Mouse (Mus musculus): ENCODE measurements around the gene Snai3. TPM values are rescaled to one million over a fixed set of nuclear protein-coding genes. Genes with fewer than 3 reads are reported as not detected.

Gene Snai3
- total RNA-seq, 2 experiments from 2014 or later: not detected

- DNase-seq (ENCODE audit: low spot score in 2 of 2): no peak
- intact Hi-C loops (cut with DNase I): no loop called here
These were observed 27.1 kb downstream of the Snai3 start for GRCm38 (mm10) chr8:122433269-122433905.

GRCm38 (mm10) chr8:122432443-122433268, 27.9 kb downstream of the Snai3 start, which contains the start of gene Cyba:
Cyba (minus strand) TSS chr8:122432930.
- intact Hi-C loops (cut with DNase I): no loop called here
- peak in 1 of 2 experiments; percentile 16 for DNase-seq (ENCODE audit: low spot score in 2 of 2)

GRCm38 (mm10) chr8:122431694-122432442, 28.7 kb downstream of the Snai3 start:
- intact Hi-C loops (cut with DNase I): no loop called here
- DNase-seq (ENCODE audit: low spot score in 2 of 2): no peak

- intact Hi-C loops (cut with DNase I): no loop called here
- no peak for DNase-seq (ENCODE audit: low spot score in 2 of 2)
These were observed 29.9 kb downstream of the Snai3 start for GRCm38 (mm10) chr8:122430646-122431045.

- DNase-seq (ENCODE audit: low spot score in 2 of 2): no peak
- intact Hi-C loops (cut with DNase I): no loop called here
These were observed 30.4 kb downstream of the Snai3 start for GRCm38 (mm10) chr8:122430058-122430636.

GRCm38 (mm10) chr8:122428163-122428562, 32.4 kb downstream of the Snai3 start:
- no peak for DNase-seq (ENCODE audit: low spot score in 2 of 2)
- intact Hi-C loops (cut with DNase I): no loop called here

- no peak for DNase-seq (ENCODE audit: low spot score in 2 of 2)
- intact Hi-C loops (cut with DNase I): no loop called here
These were observed 32.9 kb downstream of the Snai3 start for GRCm38 (mm10) chr8:122427607-122428006.

- no peak for DNase-seq (ENCODE audit: low spot score in 2 of 2)
- intact Hi-C loops (cut with DNase I): no loop called here
These were observed 34.4 kb downstream of the Snai3 start for GRCm38 (mm10) chr8:122426145-122426544.

- intact Hi-C loops (cut with DNase I): no loop called here
These were observed 36.9 kb downstream of the Snai3 start for GRCm38 (mm10) chr8:122423659-122424058.

GRCm38 (mm10) chr8:122423217-122423616, 37.3 kb downstream of the Snai3 start:
- no peak for DNase-seq (ENCODE audit: low spot score in 2 of 2)
- intact Hi-C loops (cut with DNase I): no loop called here

More at GRCm38 (mm10) chr8:122423659-122424058, 36.9 kb downstream of the Snai3 start:
- DNase-seq (ENCODE audit: low spot score in 2 of 2): no peak

GRCm38 (mm10) chr8:122421376-122422070, 39.0 kb downstream of the Snai3 start, which contains the start of gene Il17c:
Il17c (plus strand) TSS chr8:122422020.
- intact Hi-C loops (cut with DNase I): no loop called here
- DNase-seq (ENCODE audit: low spot score in 2 of 2): no peak

GRCm38 (mm10) chr8:122419881-122420555, 40.5 kb downstream of the Snai3 start:
- DNase-seq (ENCODE audit: low spot score in 2 of 2): peak; percentile 37 to 85
- intact Hi-C loops (cut with DNase I): no loop called here

GRCm38 (mm10) chr8:122415554-122415953, 45.0 kb downstream of the Snai3 start:
- no peak for DNase-seq (ENCODE audit: low spot score in 2 of 2)
- intact Hi-C loops (cut with DNase I): no loop called here

GRCm38 (mm10) chr8:122414311-122414710, 46.2 kb downstream of the Snai3 start:
- no peak for DNase-seq (ENCODE audit: low spot score in 2 of 2)
- intact Hi-C loops (cut with DNase I): no loop called here

GRCm38 (mm10) chr8:122407678-122408077, 52.9 kb downstream of the Snai3 start:
- no peak for DNase-seq (ENCODE audit: low spot score in 2 of 2)
- intact Hi-C loops (cut with DNase I): no loop called here

- intact Hi-C loops (cut with DNase I): no loop called here
- no peak for DNase-seq (ENCODE audit: low spot score in 2 of 2)
These were observed 55.3 kb downstream of the Snai3 start for GRCm38 (mm10) chr8:122405146-122405805.
